Mouse (Mus musculus) liver, postnatal 0 days (tissue): Measurements from ENCODE around the gene Sdf2l1.

Experiments
- CTCF ChIP-seq: sonication (generic); IDR thresholded peaks from 2 replicates; pipeline ENCODE4 v1.5.1; 2016; ENCODE audit warnings: antibody characterized with exemption, low read depth
- EP300 ChIP-seq: IDR thresholded peaks from 2 replicates; pipeline ENCODE4 v1.6.1; 2016; ENCODE audit warnings: antibody characterized with exemption, low read depth, mild to moderate bottlenecking

DNA sequence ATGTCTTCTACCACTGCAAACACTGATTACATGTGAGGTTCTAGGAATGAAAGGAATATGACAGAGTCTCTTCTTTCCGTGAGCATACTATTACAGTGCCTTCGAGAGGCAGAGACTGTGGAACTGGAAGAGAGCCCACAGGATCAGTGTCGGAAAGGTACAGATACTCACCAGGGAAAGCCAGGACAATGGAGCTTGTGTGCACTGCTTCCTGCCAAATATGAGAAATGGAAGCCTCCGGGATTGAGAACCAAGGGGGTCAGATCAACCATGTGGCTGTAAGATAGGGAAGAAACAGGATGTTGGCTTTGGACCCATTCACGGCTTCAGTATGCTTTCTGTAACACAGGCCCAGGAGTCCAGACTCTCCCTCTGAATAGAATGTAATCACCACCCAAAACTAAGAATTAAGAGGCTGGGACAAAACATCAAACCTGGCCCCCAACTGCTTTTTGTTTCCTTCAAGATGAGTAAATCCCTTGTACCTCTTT, 14.8 kb downstream of the Sdf2l1 start:
- TF ChIP-seq EP300: no peak
- no peak for TF ChIP-seq CTCF
